Mouse (Mus musculus) cortical plate, adult 2 months (tissue): ENCODE results near the gene Tnk1.

Experiments
- CTCF ChIP-seq: fragments of 200-500 bp; IDR thresholded peaks from 2 replicates; pipeline ENCODE4 v1.5.1; 2011; ENCODE audit warnings: mild to moderate bottlenecking, control low read depth, low read length; ENCODE audit not compliant: insufficient read depth; ENCODE audit errors: extremely low read depth
- POLR2A ChIP-seq: fragments of 200-500 bp; IDR thresholded peaks from 2 replicates; pipeline ENCODE4 v1.6.1; 2011; ENCODE audit warnings: mild to moderate bottlenecking, low read length, control low read depth; ENCODE audit not compliant: insufficient read depth; ENCODE audit errors: extremely low read depth

DNA sequence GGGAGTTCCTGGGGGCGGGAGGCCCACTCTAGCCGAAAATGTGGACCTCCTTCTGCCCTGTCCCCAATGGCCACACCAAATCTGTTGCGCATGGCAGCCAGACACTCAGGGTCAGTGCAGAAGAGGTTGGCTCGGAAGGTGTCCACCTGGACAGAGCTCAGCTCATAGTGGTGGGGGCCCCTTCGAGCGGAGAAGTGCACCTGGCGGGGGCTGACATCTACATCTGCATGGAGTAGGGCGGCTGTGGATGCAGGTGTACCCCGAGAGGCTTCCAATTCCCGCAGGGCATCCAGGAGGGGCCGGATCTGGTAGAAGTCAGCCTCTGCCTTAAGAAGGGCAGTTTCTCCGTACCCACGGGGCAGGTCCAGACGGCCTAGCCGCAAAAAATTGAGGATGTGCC is 21.2 kb upstream of the Tnk1 start:
- TF ChIP-seq CTCF (no peak), POLR2A (no peak)
